Mouse (Mus musculus): ENCODE measurements around the gene Rdh9. TPM values are rescaled to one million over a fixed set of nuclear protein-coding genes. Genes with fewer than 3 reads are reported as not detected.
A peak's percentile ranks its signal among the peaks of the same experiment; 100 is the strongest.

Gene Rdh9
- 0.19 to 1.2 TPM (median 1.0 TPM) in 3 replicates for total RNA-seq (2017)

DNA sequence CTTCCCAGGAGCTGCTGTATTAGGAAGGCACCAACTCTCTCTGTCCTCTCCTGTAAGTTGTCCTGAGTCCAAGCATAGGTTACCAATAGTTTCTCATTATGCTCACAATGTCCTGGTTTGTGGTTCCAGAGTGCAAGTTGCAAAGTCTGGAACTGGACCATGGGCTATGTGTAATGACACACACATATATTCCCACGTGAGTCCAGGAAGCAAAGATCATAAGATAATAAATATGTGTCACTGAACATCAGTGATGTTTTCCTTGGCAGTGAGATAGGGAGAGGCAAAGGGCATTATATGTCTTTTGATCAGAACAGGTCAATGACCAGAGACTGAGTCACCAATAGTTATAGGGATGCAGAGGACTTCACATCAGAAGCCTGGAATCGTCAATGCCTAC lies at the start of gene Rdh9:
TSS of gene Rdh9 (plus strand) at position 376 of the 400 bp plus-strand sequence.
- no peak for ATAC-seq (replicated peaks; ENCODE audit: insufficient number of reproducible peaks, low FRiP score, low TSS enrichment, poor library complexity, severe bottlenecking)

DNA sequence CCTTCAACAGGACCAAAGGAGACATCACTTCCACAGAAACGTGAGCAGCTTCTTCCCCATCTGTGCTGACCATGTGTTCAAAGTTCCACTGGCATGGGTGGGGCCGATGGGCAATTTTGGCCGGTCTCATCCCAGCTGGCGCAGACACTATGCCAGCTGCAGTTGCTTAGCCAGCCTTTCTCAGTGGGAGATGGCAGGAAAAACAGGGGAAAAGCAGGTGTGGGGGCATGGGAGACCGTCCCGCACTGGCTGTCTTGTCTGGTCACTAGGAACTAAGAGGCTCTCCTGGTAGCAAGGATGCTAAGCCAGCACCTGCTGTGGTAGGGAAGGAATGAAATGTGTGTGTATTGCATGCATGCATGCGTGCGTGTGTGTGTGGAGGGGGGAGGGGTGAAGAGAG lies 47.7 kb upstream of the Rdh9 start:
- ATAC-seq (replicated peaks; ENCODE audit: insufficient number of reproducible peaks, low FRiP score, low TSS enrichment, poor library complexity, severe bottlenecking) = no peak

DNA sequence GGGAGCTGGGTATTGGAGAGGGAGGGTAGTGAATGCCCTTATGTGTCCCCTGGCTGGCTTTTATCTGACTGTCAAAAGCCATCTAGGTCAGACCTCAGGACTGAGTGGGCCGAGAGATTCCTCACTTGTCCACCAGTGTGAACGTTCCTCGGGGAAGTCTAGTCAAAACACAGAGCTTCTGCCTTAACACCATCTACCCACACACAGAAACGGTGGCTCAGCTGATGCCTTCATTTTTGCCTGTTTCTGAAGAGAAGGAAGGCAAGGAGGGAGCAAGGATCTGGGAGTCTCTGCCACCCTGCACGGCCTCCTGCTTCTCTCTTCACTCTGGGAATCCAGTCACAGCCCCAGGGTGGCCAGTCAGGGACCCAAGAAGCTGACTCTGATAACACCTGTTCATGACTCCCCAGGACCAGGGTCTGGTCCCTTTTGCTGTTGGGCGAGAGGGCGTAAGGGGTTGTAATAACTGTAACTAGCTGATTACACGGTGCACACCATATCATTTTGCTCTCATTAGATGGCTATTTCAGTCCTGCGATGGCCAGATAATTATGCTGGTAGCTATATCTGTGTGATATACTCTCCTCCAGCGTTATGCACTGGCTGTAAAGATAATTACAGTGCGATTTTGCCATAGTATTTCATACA lies 45.8 kb upstream of the Rdh9 start:
- no peak for ATAC-seq (replicated peaks; ENCODE audit: insufficient number of reproducible peaks, low FRiP score, low TSS enrichment, poor library complexity, severe bottlenecking)

DNA sequence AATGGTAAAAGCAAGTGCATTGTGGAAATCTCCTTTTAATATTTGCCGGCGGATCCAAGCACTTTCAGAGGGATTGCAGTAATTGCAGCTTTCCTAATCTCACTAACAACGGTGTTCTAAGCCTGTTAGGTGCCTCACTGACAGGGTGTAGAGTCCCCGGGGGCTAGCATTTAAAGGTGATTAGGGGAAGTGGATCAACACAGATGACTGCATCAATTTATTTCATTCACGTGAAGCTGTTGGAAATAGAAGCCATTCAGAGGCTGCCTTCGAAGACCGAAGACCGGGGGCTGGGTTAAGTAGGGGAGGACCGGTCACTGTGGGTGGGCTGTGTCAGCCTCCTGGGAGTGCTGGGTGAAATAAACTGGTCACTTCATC lies 45.3 kb upstream of the Rdh9 start:
- ATAC-seq (replicated peaks; ENCODE audit: insufficient number of reproducible peaks, low FRiP score, low TSS enrichment, poor library complexity, severe bottlenecking) = no peak

DNA sequence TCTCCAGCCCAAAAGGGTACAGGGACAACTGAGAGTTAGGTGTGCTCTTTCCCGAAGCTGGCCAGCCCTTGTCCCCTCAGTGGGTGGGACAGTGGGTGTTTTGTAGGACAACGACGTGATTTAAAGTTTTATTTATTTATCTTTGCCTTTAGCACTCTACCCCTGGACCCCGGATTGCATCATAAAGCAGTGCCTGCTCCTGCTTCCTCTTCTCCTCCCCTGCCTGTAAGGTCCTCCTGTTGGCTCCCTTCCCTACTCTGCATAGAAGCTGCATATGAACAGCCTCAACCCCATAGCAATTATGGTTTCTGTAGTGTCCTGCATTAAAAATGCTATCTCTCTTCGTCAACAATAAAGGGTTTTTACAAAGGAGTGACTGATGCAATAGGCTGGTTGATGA lies 44.8 kb upstream of the Rdh9 start:
- peak; percentile 37; the same call in 1 of the 2 replicates for ATAC-seq (replicated peaks; ENCODE audit: insufficient number of reproducible peaks, low FRiP score, low TSS enrichment, poor library complexity, severe bottlenecking)

DNA sequence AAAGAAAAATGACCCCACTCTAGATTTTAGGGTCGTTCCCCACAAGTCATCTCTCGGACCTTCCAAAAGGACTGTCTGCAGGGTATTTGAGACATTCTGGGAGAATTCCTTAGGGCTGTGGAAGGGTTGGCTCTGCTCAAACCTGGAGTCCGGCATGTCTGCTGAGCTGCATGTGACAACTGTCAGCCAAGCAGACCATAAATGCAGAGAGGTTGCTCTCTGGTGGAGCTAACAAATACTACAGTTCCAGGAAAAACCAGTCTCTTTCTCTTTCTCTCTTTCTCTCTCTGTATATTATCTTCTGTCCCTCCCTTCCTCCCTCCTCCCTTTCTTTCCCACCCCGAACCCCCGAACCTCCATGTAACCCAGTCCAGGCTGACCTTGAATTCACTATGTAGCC lies 41.8 kb upstream of the Rdh9 start:
- no peak for ATAC-seq (replicated peaks; ENCODE audit: insufficient number of reproducible peaks, low FRiP score, low TSS enrichment, poor library complexity, severe bottlenecking)

DNA sequence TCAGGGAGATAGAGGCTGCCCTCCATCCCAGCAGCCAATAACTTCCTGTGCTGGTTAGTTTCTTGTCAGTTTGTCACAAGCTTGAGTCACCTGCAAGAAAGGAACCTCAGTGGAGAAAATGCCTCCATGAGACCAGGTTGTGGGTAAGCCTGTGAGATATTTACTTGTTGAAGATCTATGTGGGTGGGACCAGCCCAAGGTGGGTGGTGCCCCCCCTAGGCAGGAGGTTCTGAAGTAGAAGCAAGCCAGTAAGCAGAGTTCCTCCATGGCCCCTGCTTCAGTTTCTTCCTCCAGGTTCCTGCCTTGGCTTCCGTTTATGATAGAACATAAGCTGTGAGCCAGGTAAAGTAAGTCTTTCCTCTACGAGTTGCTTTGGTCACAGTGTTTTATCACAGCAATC lies 39.9 kb upstream of the Rdh9 start:
- 0 out of 2 replicates have a peak, but pooled peaks have one; percentile 2 for ATAC-seq (replicated peaks; ENCODE audit: insufficient number of reproducible peaks, low FRiP score, low TSS enrichment, poor library complexity, severe bottlenecking)

DNA sequence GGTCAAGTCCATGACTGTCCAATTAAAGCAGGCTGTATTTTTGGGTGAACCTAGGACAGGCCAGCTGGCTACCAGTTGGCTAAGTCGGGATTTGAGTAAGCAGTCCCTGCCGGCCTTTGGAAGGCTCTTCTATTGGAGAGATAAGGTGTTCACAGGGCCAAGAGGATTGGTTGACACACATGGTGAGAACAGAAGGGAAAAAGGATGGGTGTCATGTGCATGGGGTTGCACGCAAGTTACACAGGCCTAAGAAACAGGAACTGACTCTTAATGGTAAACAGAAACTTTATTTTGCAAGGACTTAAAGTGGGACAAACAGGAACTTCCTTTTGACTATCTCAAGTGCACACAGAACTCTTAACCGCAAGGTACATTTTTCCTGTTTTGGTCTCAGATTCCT lies 39.3 kb upstream of the Rdh9 start:
- peak; percentile 63 for ATAC-seq (replicated peaks; ENCODE audit: insufficient number of reproducible peaks, low FRiP score, low TSS enrichment, poor library complexity, severe bottlenecking)

DNA sequence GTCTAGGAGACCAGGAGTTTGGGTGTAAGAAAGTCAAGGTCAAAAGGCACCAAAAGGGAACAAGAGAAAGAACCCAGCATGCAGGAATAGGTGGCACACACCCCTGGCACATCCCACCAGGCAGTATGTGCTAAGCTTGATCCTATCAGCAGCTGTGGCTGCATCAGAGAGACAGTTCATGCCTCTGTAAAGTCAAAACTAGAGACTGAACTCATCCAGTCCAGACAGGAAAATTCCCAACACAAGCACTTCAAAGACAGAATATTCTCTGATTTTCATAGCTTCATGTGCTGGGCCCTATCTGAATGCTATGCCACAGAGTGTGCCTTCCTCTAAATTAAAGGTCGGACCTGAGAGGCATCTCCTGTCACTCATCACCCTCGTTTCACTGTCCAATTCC lies 38.6 kb upstream of the Rdh9 start:
- no peak for ATAC-seq (replicated peaks; ENCODE audit: insufficient number of reproducible peaks, low FRiP score, low TSS enrichment, poor library complexity, severe bottlenecking)

DNA sequence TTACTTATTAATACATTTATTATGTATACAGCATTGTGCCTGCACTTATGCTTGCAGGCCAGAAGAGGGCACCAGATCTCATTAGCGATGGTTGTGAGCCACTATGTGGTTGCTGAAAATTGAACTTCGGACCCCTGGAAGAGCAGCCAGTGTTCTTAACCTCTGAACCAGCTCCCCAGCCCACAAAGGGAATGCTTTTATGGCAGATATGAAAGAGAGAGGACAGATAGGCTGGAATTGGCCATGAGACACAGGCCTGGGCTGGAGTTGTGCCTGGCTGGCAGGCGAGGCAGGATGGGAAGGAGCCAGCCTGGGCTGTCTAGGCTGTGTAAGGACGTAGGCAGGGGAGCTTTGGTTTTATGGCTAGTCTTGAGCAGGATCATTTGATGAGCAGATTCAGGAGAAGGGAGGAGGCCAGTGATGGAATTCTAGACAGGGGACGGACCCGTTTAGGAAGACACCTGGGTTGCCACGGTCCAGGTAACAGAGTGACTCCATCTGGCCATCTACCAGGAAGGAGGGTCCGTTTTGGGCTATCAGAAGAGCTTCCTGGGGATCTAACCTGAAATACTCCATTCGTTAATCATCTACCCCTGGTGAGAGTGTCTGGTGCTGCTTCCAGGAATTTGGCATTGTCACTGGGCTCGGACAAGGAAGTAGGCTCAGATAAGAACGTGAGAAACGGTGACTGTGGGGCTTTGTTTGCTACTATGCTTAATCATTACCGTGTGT lies 37.9 kb upstream of the Rdh9 start:
- ATAC-seq (replicated peaks; ENCODE audit: insufficient number of reproducible peaks, low FRiP score, low TSS enrichment, poor library complexity, severe bottlenecking) = no peak

DNA sequence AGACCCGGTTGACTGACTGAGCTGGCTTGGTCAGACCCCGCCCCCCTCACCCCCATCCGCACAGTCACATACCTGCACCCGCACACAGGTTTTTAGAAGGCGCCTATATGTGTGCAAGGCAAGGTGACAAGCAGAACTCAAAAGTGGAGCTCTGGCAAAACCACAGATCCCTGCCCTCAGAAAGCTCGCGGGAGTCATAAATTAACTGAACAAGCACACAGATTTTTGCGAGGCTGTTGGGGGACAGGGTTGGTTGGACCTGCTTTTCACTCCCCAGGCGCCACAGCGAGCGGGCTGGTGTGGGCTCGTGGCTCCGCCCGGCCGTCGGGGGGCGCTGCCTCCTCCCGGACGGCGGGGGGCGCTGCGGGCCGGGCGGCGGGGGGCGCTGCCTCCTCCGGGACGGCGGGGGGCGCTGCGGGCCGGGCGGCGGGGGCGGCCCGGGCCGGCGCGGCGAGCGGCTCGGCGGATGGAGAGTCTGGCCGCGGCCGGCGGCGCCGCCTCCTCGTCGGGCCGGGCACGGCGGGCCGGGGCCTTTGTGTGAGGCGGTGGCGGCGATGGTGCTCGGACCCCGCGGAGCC lies 37.0 kb upstream of the Rdh9 start, which contains the start of gene Zbtb39:
TSS of gene Zbtb39 (plus strand) at position 456 of the 578 bp plus-strand sequence.
- no peak for ATAC-seq (replicated peaks; ENCODE audit: insufficient number of reproducible peaks, low FRiP score, low TSS enrichment, poor library complexity, severe bottlenecking)

DNA sequence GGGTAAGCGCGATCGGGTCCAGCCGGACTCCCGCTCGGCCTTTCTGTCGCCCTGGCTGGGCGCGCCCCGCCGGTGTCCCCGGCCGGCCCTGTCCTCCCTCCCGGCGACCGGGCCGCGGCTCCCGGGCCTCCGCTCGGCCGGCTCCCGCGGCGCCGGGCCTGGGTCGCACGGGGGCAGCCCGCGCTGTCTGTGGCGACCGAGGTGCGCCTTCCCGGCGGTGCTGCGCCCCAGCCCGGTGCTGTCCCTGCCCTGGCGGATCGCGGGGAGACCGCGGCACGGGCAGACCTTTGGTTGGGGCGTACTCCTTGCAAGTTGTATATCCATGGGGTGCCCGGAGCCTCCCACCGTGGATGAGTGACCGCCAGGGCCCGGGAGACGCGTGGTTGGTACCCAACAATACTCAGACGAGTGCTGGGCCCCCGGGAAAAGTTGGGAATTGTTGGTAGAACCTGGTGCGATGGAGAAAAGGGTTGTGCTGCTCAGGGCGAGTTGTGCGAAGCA lies 36.5 kb upstream of the Rdh9 start:
- ATAC-seq (replicated peaks; ENCODE audit: insufficient number of reproducible peaks, low FRiP score, low TSS enrichment, poor library complexity, severe bottlenecking) = no peak

DNA sequence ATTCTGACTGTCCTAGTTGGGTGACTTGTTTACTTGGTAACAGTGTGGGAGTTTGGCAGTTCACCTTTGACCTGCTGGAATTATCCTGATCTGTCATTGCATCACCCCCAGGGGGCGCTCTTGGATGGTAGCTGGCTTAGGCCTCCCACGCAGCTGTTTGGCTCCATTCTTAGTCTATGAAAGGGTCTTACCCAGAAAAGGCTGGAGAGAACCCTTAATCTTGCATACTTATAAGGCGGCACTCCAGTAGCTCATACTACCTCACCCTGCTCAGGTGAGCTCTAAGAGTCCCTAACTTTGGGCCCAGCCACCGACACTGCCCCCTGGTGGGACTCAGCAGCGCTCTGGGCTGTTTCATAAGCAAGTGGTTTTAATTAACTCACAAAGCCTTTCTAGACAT lies 31.5 kb upstream of the Rdh9 start:
- ATAC-seq (replicated peaks; ENCODE audit: insufficient number of reproducible peaks, low FRiP score, low TSS enrichment, poor library complexity, severe bottlenecking) = no peak

DNA sequence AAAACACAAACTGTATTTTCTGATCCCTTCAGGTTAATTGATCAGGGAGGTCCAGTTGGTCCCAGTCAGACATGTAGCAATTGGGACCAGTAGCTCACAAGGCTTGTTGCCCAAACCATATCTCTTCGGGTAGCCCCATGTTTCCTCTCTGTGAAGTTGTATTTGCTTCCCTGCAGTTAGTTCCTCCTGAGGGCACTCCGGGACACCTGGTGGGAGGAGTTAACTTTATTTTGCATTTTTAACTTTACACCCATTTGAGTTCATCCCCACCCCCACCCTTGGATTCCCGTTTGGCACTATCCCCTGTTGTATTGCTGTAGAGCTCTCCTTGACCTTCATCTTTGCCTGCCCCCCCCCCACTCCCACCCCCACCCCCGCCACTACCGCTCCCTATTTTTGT lies 30.3 kb upstream of the Rdh9 start:
- no peak for ATAC-seq (replicated peaks; ENCODE audit: insufficient number of reproducible peaks, low FRiP score, low TSS enrichment, poor library complexity, severe bottlenecking)

DNA sequence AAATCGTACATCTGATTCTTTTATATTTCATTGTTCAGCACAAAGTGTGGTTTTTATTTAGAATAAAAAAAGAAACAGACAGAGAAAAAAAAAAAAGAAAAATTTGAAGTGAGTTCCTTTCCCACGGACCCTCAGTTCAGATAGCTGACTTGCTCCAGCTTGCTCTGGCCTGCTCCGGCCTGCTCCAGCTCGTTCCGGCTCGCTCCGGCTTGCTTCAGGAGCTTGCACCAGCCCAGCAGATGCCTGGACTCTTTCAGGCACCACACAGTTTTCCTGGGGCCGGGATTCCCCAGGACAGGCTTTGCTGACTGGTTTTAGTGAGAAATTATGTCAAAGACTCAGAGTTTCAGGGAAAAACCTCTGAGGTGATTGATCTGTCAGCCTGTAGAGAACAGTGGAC lies 28.9 kb upstream of the Rdh9 start:
- no peak for ATAC-seq (replicated peaks; ENCODE audit: insufficient number of reproducible peaks, low FRiP score, low TSS enrichment, poor library complexity, severe bottlenecking)

DNA sequence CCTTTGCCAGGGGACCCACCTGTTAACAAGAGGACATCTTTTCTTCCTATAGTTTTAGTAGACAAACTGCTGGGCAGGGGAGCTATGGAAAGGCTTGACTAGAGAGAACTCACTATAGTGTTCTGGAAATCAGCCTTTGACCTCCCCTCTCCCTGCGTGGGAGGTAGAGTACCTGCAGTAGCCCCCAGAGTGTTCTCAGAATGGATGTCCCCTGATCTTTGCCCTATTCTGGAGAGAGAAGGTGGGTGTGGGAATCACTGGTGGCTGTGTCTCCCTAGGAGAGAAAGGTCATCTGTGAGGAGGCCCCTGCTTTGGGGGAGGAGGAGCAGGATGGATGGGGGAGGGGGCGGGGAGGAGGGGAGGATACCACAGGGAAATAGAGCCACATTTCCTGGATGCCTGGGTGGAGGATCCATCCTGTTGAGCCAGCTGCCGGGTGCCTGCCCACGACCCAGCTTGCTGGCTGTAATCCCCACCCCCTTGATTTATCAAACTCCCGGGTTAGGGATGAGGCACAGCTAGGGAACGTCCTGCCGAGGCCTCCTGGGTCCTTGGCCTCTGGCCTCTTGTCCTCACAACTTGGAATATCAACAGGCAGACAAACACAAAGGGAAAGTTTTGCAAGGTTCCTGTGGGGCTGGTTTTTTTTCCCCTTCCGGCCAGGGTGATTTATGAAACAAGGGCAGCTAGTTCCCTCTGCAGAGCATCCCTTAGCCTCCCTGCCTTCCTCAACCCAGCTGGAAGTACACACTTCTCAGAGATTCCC lies 27.2 kb upstream of the Rdh9 start:
- no peak for ATAC-seq (replicated peaks; ENCODE audit: insufficient number of reproducible peaks, low FRiP score, low TSS enrichment, poor library complexity, severe bottlenecking)

DNA sequence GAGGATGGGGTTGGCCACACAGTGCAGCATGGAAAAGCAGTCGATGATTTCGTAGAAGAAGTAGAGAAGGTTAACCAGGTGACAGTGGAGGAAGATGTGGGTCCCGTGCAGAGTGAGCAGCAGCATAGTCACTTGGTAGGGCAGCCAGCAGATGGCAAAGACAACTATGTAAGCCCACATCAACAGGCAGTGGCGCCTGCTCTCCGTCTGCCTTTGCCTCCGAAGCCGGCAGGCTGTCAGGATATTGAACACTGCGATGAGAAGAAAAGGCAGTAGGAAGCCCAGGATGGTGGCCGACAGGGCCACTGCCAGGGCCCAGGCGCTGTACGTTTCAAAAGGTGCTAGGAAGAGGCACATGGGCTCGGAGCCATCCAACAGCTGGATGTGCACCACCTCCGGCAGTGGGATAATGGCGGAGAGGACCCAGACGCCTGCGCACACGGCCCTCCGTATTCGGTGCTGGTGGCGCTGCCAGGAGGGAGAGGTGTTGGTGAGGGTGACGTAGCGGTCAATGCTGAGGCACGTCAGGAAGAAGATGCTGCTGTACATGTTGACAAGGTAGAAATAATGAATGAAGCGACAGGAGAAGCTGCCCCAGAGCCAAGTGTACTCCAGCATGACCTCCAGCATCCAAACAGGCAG lies 25.9 kb upstream of the Rdh9 start:
- no peak for ATAC-seq (replicated peaks; ENCODE audit: insufficient number of reproducible peaks, low FRiP score, low TSS enrichment, poor library complexity, severe bottlenecking)

DNA sequence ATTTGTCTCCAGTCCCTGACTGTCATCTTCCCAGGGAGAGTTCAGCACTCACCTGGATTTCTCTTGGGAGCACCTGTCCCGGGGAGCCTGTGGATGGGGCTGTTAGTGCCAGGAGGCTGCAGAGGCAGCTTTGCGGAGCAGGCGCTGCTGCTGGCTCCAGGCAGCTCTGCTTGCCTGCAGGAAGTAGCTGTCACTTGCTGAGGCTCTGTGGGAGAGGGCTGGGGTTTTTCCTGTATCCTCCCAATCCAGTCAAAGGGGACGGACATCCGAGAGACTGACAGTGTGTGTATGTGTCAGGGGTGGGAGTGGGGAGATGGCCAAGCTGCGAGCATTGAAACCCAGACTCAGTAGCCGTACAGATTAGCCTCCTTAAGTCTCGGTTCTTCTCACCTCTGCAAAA lies 24.6 kb upstream of the Rdh9 start, which contains the start of gene Gpr182:
TSS of gene Gpr182 (minus strand) at position 185 of the 400 bp plus-strand sequence.
- ATAC-seq (replicated peaks; ENCODE audit: insufficient number of reproducible peaks, low FRiP score, low TSS enrichment, poor library complexity, severe bottlenecking) = no peak

Data from monocyte, adult 5-6 weeks (primary cell).